Mouse (Mus musculus) ES-E14 (cell line): ENCODE results near the gene Hjurp.

Experiments used
- CHD2 ChIP-seq: IDR thresholded peaks from 2 replicates; pipeline ENCODE4 v1.6.1; 2014; ENCODE audit warnings: mild to moderate bottlenecking, low read depth, low read length, inconsistent platforms
- HCFC1 ChIP-seq: IDR thresholded peaks from 2 replicates; pipeline ENCODE4 v1.6.1; 2012; ENCODE audit warnings: low read length, inconsistent platforms, borderline replicate concordance; ENCODE audit not compliant: insufficient read depth
- MAFK ChIP-seq: IDR thresholded peaks from 2 replicates; pipeline ENCODE4 v1.6.1; 2014; ENCODE audit warnings: mild to moderate bottlenecking, low read depth, low read length, inconsistent platforms; ENCODE audit not compliant: insufficient read depth
- ZC3H11A ChIP-seq: IDR thresholded peaks from 2 replicates; pipeline ENCODE4 v1.6.1; 2012; ENCODE audit warnings: low read depth, mild to moderate bottlenecking, inconsistent platforms, low read length, borderline replicate concordance
- ZNF384 ChIP-seq: IDR thresholded peaks from 2 replicates; pipeline ENCODE4 v1.6.1; 2012; ENCODE audit warnings: low read depth, low read length, inconsistent platforms

DNA sequence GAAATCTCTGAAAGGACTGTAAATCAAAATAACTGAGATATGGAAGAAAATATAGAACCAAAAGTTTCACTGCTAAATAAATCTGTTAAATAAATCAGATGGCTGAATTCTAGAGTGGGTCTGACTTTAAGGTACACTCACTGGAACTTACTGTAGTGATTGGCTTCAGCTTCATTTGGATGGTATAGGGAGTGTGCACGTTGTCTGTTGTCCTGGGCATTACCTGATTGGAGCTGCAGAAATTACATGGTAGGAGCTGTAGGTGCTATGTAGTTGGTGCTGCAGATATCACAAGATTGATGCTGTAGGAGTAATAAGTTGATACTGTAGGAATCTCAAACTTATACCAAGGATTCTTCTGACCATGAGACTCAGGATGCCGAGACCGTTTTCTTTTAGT lies 32.9 kb upstream of the Hjurp start:
- TF ChIP-seq HCFC1 (no peak), ZC3H11A (no peak), MAFK (no peak), CHD2 (no peak), ZNF384 (no peak)
